Mouse (Mus musculus) hindbrain, embryonic 14.5 days (tissue): Measurements from ENCODE around the gene Rad50. TPM values are rescaled to one million over a fixed set of nuclear protein-coding genes. Genes with fewer than 3 reads are reported as not detected.
A peak's percentile ranks its signal among the peaks of the same experiment; 100 is the strongest.

Experiments
- ATAC-seq: fragments of 200-750 bp; cut with Nextera tagmentation; 2 replicates; pipeline ENCODE4 v1.8.0; 2017; ENCODE audit warnings: moderate number of reproducible peaks, mild to moderate bottlenecking, moderate TSS enrichment, moderate library complexity; ENCODE audit not compliant: low FRiP score
- DNase-seq: peaks from one replicate; pipeline ENCODE4 v3.0.0-alpha.2; 2015; ENCODE audit warnings: low spot score
- H3K27ac ChIP-seq: fragments of 300-500 bp; sonication (generic); 2 replicates; pipeline ENCODE4 v1.5.1; 2014; ENCODE audit warnings: mild to moderate bottlenecking, moderate library complexity
- H3K27me3 ChIP-seq: fragments of 300-500 bp; sonication (generic); 2 replicates; pipeline ENCODE4 v1.6.1; 2014; ENCODE audit warnings: mild to moderate bottlenecking, low read length, mixed read lengths; ENCODE audit not compliant: control insufficient read depth, insufficient read depth
- H3K36me3 ChIP-seq: fragments of 300-500 bp; sonication (generic); replicated peaks from 2 replicates; pipeline ENCODE4 v1.6.1; 2014; ENCODE audit not compliant: control insufficient read depth, insufficient read depth
- H3K4me1 ChIP-seq: fragments of 300-500 bp; sonication (generic); replicated peaks from 2 replicates; pipeline ENCODE4 v1.6.1; 2014; ENCODE audit warnings: antibody characterized with exemption, low read length, mixed read lengths; ENCODE audit not compliant: control insufficient read depth, insufficient read depth
- H3K4me2 ChIP-seq: fragments of 300-500 bp; sonication (generic); replicated peaks from 2 replicates; pipeline ENCODE4 v1.6.1; 2014; ENCODE audit warnings: mild to moderate bottlenecking, moderate library complexity
- H3K4me3 ChIP-seq: fragments of 300-500 bp; sonication (generic); replicated peaks from 2 replicates; pipeline ENCODE4 v1.5.1; 2014; ENCODE audit warnings: mild to moderate bottlenecking, low read length
- H3K9ac ChIP-seq: fragments of 300-500 bp; sonication (generic); 2 replicates; pipeline ENCODE4 v1.6.1; 2014
- H3K9me3 ChIP-seq: fragments of 300-500 bp; sonication (generic); 2 replicates; pipeline ENCODE4 v1.6.1; 2016; ENCODE audit warnings: low read length; ENCODE audit not compliant: control insufficient read depth
- WGBS: fragments of 180-500 bp; shearing (Covaris S2); extraction: QIAGEN DNeasy Blood & Tissue Kit; methylation state at CpG from one replicate; pipeline ENCODE4 v1.1.7; 2014; 5-methylcytosine and 5-hydroxymethylcytosine counted together
- polyA plus RNA-seq: library from polyadenylated mRNA; unstranded; fragments of >200 nt; fragmentation: Nextera tagmentation; extraction: Ambion mirVana; gene quantifications from 2 replicates; pipeline ENCODE4 v1.2.1, GENCODE M21; 2014

Rad50 gene
- polyA plus RNA-seq, 1 experiment from 2014 or later: 10.7 TPM

- DNase-seq (no peak), ATAC-seq (no peak)
- Histone ChIP-seq H3K27ac (no peak overlapping the region), H3K9me3 (no peaks in the 10 kb centered on the region), H3K4me3 (no peak overlapping the region), H3K4me1 (no peaks in the 10 kb centered on the region), H3K27me3 (no peaks in the 10 kb centered on the region), H3K4me2 (no peak overlapping the region), H3K36me3 (no peaks in the 10 kb centered on the region), H3K9ac (no peak overlapping the region)
- 73% methylated on average over 5 of the region's 5 CpGs for WGBS
Observed at GRCm38 (mm10) chr11:53644017-53644416, 63.1 kb downstream of the Rad50 start.

- no peaks in the 10 kb centered on the region for H3K27me3 ChIP-seq
- WGBS: 79% methylated on average over 12 of the region's 12 CpGs
- ATAC-seq (no peak), DNase-seq (no peak)
- H3K4me1 ChIP-seq: no peaks in the 10 kb centered on the region
- no peak overlapping the region for H3K27ac ChIP-seq
- H3K4me3 ChIP-seq: no peak overlapping the region
- H3K9me3 ChIP-seq: no peaks in the 10 kb centered on the region
- no peak overlapping the region for H3K4me2 ChIP-seq
- no peak overlapping the region for H3K9ac ChIP-seq
- no peaks in the 10 kb centered on the region for H3K36me3 ChIP-seq
Observed at GRCm38 (mm10) chr11:53642744-53643279, 64.3 kb downstream of the Rad50 start.

GRCm38 (mm10) chr11:53637803-53638260 lies 69.3 kb downstream of the Rad50 start:
- DNase-seq: no peak
- whole genome bisulfite sequencing: 86% methylated on average over 9 of the region's 10 CpGs

GRCm38 (mm10) chr11:53637046-53637802 lies 69.9 kb downstream of the Rad50 start:
- Histone ChIP-seq H3K9me3 (no peaks in the 10 kb centered on the region), H3K4me3 (no peak overlapping the region)
- WGBS: 24% methylated on average over 21 of the region's 21 CpGs

More at GRCm38 (mm10) chr11:53637803-53638260, 69.3 kb downstream of the Rad50 start:
- H3K4me3 ChIP-seq: no peak overlapping the region
- H3K9me3 ChIP-seq: no peaks in the 10 kb centered on the region
- H3K4me1 ChIP-seq: no peaks in the 10 kb centered on the region
- H3K4me2 ChIP-seq: no peak overlapping the region
- no peak for ATAC-seq
- no peak overlapping the region for H3K9ac ChIP-seq
- no peaks in the 10 kb centered on the region for H3K36me3 ChIP-seq
- peaks cover 19% of the 10 kb centered on the region for H3K27me3 ChIP-seq
- no peak overlapping the region for H3K27ac ChIP-seq

GRCm38 (mm10) chr11:53636183-53636646 lies 70.9 kb downstream of the Rad50 start:
- DNase-seq (no peak), ATAC-seq (no peak)
- Histone ChIP-seq H3K4me2 (peak overlapping the region; percentile 59), H3K27me3 (peaks cover 19% of the 10 kb centered on the region), H3K9ac (peak overlapping the region; percentile 26; the same call in 1 of the 2 replicates), H3K4me3 (peak overlapping the region; percentile 28), H3K27ac (no peak overlapping the region), H3K4me1 (no peaks in the 10 kb centered on the region), H3K9me3 (no peaks in the 10 kb centered on the region), H3K36me3 (no peaks in the 10 kb centered on the region)
- 2% methylated on average over 40 of the region's 40 CpGs for WGBS

More at GRCm38 (mm10) chr11:53637046-53637802, 69.9 kb downstream of the Rad50 start:
- Histone ChIP-seq H3K36me3 (no peaks in the 10 kb centered on the region), H3K9ac (no peak overlapping the region), H3K27me3 (peaks cover 19% of the 10 kb centered on the region), H3K4me1 (no peaks in the 10 kb centered on the region), H3K27ac (no peak overlapping the region), H3K4me2 (no peak overlapping the region)
- DNase-seq: no peak
- no peak for ATAC-seq

GRCm38 (mm10) chr11:53635590-53636182 lies 71.4 kb downstream of the Rad50 start:
- no peak overlapping the region for H3K27ac ChIP-seq
- peak overlapping the region; percentile 28 for H3K4me3 ChIP-seq
- WGBS: 38% methylated on average over 9 of the region's 9 CpGs
- peaks cover 19% of the 10 kb centered on the region for H3K27me3 ChIP-seq
- H3K36me3 ChIP-seq: no peaks in the 10 kb centered on the region
- no peaks in the 10 kb centered on the region for H3K9me3 ChIP-seq
- no peaks in the 10 kb centered on the region for H3K4me1 ChIP-seq
- H3K9ac ChIP-seq: peak overlapping the region; percentile 26; the same call in 1 of the 2 replicates
- no peak for DNase-seq
- ATAC-seq: no peak
- peak overlapping the region; percentile 59 for H3K4me2 ChIP-seq

- Histone ChIP-seq H3K9ac (no peak within 1 kb of the TSS), H3K9me3 (no peaks in the 10 kb centered on the region), H3K36me3 (no peaks in the 10 kb centered on the region), H3K4me2 (no peak within 1 kb of the TSS), H3K4me1 (no peaks in the 10 kb centered on the region), H3K4me3 (no peak within 1 kb of the TSS), H3K27ac (no peak within 1 kb of the TSS), H3K27me3 (peaks cover 19% of the 10 kb centered on the region)
- WGBS: 94% methylated on average over 8 of the region's 8 CpGs
- ATAC-seq: no peak
- DNase-seq: no peak
Observed at GRCm38 (mm10) chr11:53634556-53634955, 72.6 kb downstream of the Rad50 start, which contains the start of gene Il13. Gene Il13 (minus strand): TSS chr11:53634702.

GRCm38 (mm10) chr11:53633644-53634043 lies 73.5 kb downstream of the Rad50 start:
- WGBS: 84% methylated on average over 7 of the region's 7 CpGs
- H3K9me3 ChIP-seq: no peaks in the 10 kb centered on the region
- H3K27me3 ChIP-seq: peaks cover 19% of the 10 kb centered on the region
- no peak overlapping the region for H3K9ac ChIP-seq
- ATAC-seq (no peak), DNase-seq (no peak)
- no peak overlapping the region for H3K4me3 ChIP-seq
- H3K4me1 ChIP-seq: no peaks in the 10 kb centered on the region
- no peak overlapping the region for H3K27ac ChIP-seq
- H3K4me2 ChIP-seq: no peak overlapping the region
- H3K36me3 ChIP-seq: no peaks in the 10 kb centered on the region

- peaks cover 19% of the 10 kb centered on the region for H3K27me3 ChIP-seq
- H3K27ac ChIP-seq: no peak overlapping the region
- no peak overlapping the region for H3K4me3 ChIP-seq
- 68% methylated on average over 14 of the region's 14 CpGs for WGBS
- no peaks in the 10 kb centered on the region for H3K9me3 ChIP-seq
- H3K4me1 ChIP-seq: no peaks in the 10 kb centered on the region
- DNase-seq: no peak
- H3K36me3 ChIP-seq: no peaks in the 10 kb centered on the region
- no peak for ATAC-seq
- no peak overlapping the region for H3K9ac ChIP-seq
- no peak overlapping the region for H3K4me2 ChIP-seq
Observed at GRCm38 (mm10) chr11:53632122-53632733, 74.9 kb downstream of the Rad50 start.
